Mouse (Mus musculus): ENCODE results near the gene Atp13a3.

- no peak for TF ChIP-seq CTCF (IDR thresholded peaks at IDR 0.05; ENCODE audit: low read depth)
- TF ChIP-seq EP300 (IDR thresholded peaks at IDR 0.05; ENCODE audit: low read depth): no peak
These were observed 35.6 kb upstream of the Atp13a3 start for GRCm38 (mm10) chr16:30441409-30441808.

Data from liver, embryonic 14.5 days (tissue).